Mouse (Mus musculus): ENCODE measurements around the gene Entr1. TPM values are rescaled to one million over a fixed set of nuclear protein-coding genes. Genes with fewer than 3 reads are reported as not detected.

The Entr1 gene
- polyA plus RNA-seq, 2 experiments, result 35.3 to 36.0 TPM

DNA sequence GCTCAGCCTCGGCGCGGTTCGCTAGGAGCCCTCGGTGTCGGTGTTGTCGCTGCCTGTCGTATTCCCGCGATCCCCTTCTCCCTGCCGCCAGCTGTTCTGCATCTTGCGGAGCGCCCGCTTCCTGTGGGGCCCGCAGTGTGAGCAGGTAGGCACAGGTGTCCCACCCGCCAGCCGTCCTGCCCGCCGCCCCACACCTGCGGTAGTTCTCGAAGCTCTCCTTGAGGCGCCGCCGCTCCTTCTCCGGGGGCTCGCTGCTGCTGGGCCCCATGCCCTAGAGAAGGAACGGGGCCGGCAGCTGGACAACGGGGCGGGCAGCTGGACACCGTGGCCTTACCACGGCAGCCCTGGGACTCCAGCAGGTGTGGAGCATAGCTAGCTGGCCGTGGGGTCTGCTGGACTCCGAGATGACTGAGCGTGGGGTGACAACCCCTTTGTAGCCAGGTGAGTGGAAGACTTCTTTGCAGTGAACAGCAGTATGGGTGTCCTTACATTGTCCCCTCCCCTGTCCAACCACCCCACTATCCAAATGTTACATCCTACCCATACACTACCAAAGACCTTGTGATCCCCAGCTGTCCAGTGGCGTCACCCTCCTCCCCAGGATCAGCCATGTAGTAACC lies 36.7 kb downstream of the Entr1 start:
- Histone ChIP-seq H3K9ac (replicated peaks) (peak overlapping the region; percentile 92), H3K27ac (no peak overlapping the region), H3K4me1 (replicated peaks; ENCODE audit: control insufficient read depth in 2 of 2, insufficient read depth in 2 of 2, low read length in 1 of 2) (peaks cover 10 to 14% of the 10 kb centered on the region in 2 experiments), H3K27me3 (ENCODE audit: control insufficient read depth, insufficient read depth, low read length) (no peaks in the 10 kb centered on the region), H3K36me3 (replicated peaks; ENCODE audit: control insufficient read depth, insufficient read depth, low read depth) (no peaks in the 10 kb centered on the region), H3K9me3 (ENCODE audit: control insufficient read depth, low read length) (no peaks in the 10 kb centered on the region), H3K4me2 (ENCODE audit: low read depth) (peak overlapping the region; percentile 88), H3K4me3 (ENCODE audit: insufficient read depth in 1 of 2, low read depth in 2 of 2, low read length in 2 of 2) (peak overlapping the region; percentile 77 to 85)
- TF ChIP-seq CTCF (IDR thresholded peaks at IDR 0.05; ENCODE audit: low read depth), result no peak
- TF ChIP-seq EP300 (IDR thresholded peaks at IDR 0.05; ENCODE audit: low read depth), result no peak
- no peak for DNase-seq (ENCODE audit: low read depth in 3 of 3, low spot score in 3 of 3)
- peak; percentile 33; the same call in 1 of the 2 replicates for ATAC-seq (ENCODE audit: insufficient read depth)
- 5% methylated on average over 36 of the region's 36 CpGs for WGBS (ENCODE audit: insufficient replicate concordance)

GRCm38 (mm10) chr2:26351358-26352290 lies 37.5 kb downstream of the Entr1 start, which contains the start of gene Dnlz:
Dnlz (minus strand) TSS chr2:26352110.
- 1% methylated on average over 62 of the region's 62 CpGs for WGBS (ENCODE audit: insufficient replicate concordance)
- Histone ChIP-seq H3K4me2 (ENCODE audit: low read depth) (peak within 1 kb of the TSS; percentile 88), H3K36me3 (replicated peaks; ENCODE audit: control insufficient read depth, insufficient read depth, low read depth) (no peaks in the 10 kb centered on the region), H3K27me3 (ENCODE audit: control insufficient read depth, insufficient read depth, low read length) (no peaks in the 10 kb centered on the region), H3K9me3 (ENCODE audit: control insufficient read depth, low read length) (no peaks in the 10 kb centered on the region), H3K4me3 (ENCODE audit: insufficient read depth in 1 of 2, low read depth in 2 of 2, low read length in 2 of 2) (peak within 1 kb of the TSS; percentile 77 to 85), H3K4me1 (replicated peaks; ENCODE audit: control insufficient read depth in 2 of 2, insufficient read depth in 2 of 2, low read length in 1 of 2) (peaks cover 10 to 14% of the 10 kb centered on the region in 2 experiments), H3K9ac (replicated peaks) (peak within 1 kb of the TSS; percentile 92), H3K27ac (peak within 1 kb of the TSS; percentile 38; the same call in 1 of the 2 replicates)
- peak; percentile 75 to 82 (median 81) for DNase-seq (ENCODE audit: low read depth in 3 of 3, low spot score in 3 of 3)
- ATAC-seq (ENCODE audit: insufficient read depth), result peak; percentile 85
- TF ChIP-seq CTCF (IDR thresholded peaks at IDR 0.05; ENCODE audit: low read depth) (peak; percentile 83), EP300 (IDR thresholded peaks at IDR 0.05; ENCODE audit: low read depth) (no peak)

DNA sequence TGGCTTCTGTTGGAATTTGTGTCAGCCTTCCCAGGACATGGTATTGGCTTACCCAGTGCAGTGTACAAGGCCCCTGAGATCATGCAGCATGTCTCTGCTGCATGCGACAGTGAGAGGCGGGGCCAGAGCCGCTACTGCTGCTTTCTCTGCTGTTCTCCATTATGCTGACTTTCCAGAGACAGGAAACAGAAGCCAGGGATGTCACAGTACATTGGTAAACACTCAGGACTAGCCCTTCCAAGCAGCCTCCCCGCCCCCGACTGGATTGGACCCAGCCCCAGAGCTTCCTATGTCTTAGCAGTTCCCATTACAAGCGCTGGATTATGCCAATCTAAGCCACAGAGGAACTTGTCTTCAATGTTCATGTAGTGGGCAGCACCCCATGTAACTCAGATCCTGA lies 40.9 kb downstream of the Entr1 start:
- H3K4me1 ChIP-seq (replicated peaks; ENCODE audit: control insufficient read depth in 2 of 2, insufficient read depth in 2 of 2, low read length in 1 of 2), result peaks cover 10 to 14% of the 10 kb centered on the region in 2 experiments
- no peak overlapping the region for H3K4me3 ChIP-seq (ENCODE audit: insufficient read depth in 1 of 2, low read depth in 2 of 2, low read length in 2 of 2)
- no peak for DNase-seq (ENCODE audit: low read depth in 3 of 3, low spot score in 3 of 3)
- no peak overlapping the region for H3K27ac ChIP-seq
- H3K9me3 ChIP-seq (ENCODE audit: control insufficient read depth, low read length), result no peaks in the 10 kb centered on the region
- H3K27me3 ChIP-seq (ENCODE audit: control insufficient read depth, insufficient read depth, low read length), result no peaks in the 10 kb centered on the region
- ATAC-seq (ENCODE audit: insufficient read depth), result no peak
- no peak for TF ChIP-seq CTCF (IDR thresholded peaks at IDR 0.05; ENCODE audit: low read depth)
- no peak for TF ChIP-seq EP300 (IDR thresholded peaks at IDR 0.05; ENCODE audit: low read depth)
- H3K36me3 ChIP-seq (replicated peaks; ENCODE audit: control insufficient read depth, insufficient read depth, low read depth), result no peaks in the 10 kb centered on the region
- WGBS (ENCODE audit: insufficient replicate concordance), result 70% methylated on average over 6 of the region's 6 CpGs
- no peak overlapping the region for H3K9ac ChIP-seq (replicated peaks)
- no peak overlapping the region for H3K4me2 ChIP-seq (ENCODE audit: low read depth)

GRCm38 (mm10) chr2:26342609-26343490 lies 46.3 kb downstream of the Entr1 start:
- H3K27me3 ChIP-seq (ENCODE audit: control insufficient read depth, insufficient read depth, low read length), result no peaks in the 10 kb centered on the region
- peaks cover 0 to 7% of the 10 kb centered on the region in 2 experiments; a peak in 2 of 4 replicates for H3K4me1 ChIP-seq (replicated peaks; ENCODE audit: control insufficient read depth in 2 of 2, insufficient read depth in 2 of 2, low read length in 1 of 2)
- DNase-seq (ENCODE audit: low read depth in 3 of 3, low spot score in 3 of 3), result no peak
- H3K4me2 ChIP-seq (ENCODE audit: low read depth), result no peak overlapping the region
- H3K9me3 ChIP-seq (ENCODE audit: control insufficient read depth, low read length), result no peaks in the 10 kb centered on the region
- no peak overlapping the region for H3K4me3 ChIP-seq (ENCODE audit: insufficient read depth in 1 of 2, low read depth in 2 of 2, low read length in 2 of 2)
- no peak overlapping the region for H3K27ac ChIP-seq
- TF ChIP-seq EP300 (IDR thresholded peaks at IDR 0.05; ENCODE audit: low read depth) (no peak), CTCF (IDR thresholded peaks at IDR 0.05; ENCODE audit: low read depth) (no peak)
- no peaks in the 10 kb centered on the region for H3K36me3 ChIP-seq (replicated peaks; ENCODE audit: control insufficient read depth, insufficient read depth, low read depth)
- WGBS (ENCODE audit: insufficient replicate concordance), result 51% methylated on average over 11 of the region's 11 CpGs
- H3K9ac ChIP-seq (replicated peaks), result no peak overlapping the region
- ATAC-seq (ENCODE audit: insufficient read depth), result peak; percentile 50
